12 mouse cellular contexts compared by ENCODE assay signal in the genomic region with DNA sequence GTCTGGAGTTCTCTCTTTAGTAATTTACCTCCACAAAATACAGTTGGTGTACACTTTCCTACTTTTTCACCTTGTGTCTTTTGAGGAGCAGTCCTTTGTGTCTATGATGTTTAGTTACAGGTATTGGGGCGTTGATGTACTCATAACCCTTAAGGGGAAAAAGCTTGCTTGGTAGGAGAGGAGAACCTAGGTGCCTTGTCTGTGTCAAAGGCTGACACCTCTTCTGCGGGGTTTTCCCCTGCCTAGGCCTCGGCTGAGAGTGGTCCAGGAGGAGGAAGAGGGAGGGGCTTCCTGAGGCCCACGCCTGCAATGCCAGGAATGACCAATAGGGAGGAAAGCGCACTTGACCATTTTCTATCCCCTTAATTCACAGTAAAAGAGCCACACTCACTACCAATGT. TPM values are rescaled to one million over a fixed set of nuclear protein-coding genes. Genes with fewer than 3 reads are reported as not detected.
DNase-seq lines count a peak whose midpoint lies in the region; ATAC-seq and TF ChIP-seq lines count a peak whose summit lies in the region.
"Had no signal": no experiment of that assay in that cellular context is flagged by ENCODE, and none has a peak within 500 bp of the region (broad histone marks: within the 10 kb centered on the region; RNA-seq: fewer than 3 reads in every experiment).

No protein-coding gene starts in this region.

- H3K36me3 ChIP-seq in hindbrain, embryonic 10.5 days: no peaks in the 10 kb centered on the region
- H3K36me3 ChIP-seq in hindbrain, embryonic 12.5 days: no peaks in the 10 kb centered on the region
- no peaks in the 10 kb centered on the region for H3K36me3 ChIP-seq in thymus, adult 2 months (ENCODE audit: control insufficient read depth, insufficient read depth, low read length)
- no peaks in the 10 kb centered on the region for H3K36me3 ChIP-seq in splenic B cell, adult 2 months (ENCODE audit: control insufficient read depth, insufficient read depth, low read length, poor library complexity, severe bottlenecking)
- H3K36me3 ChIP-seq: heart, embryonic 10.5 days; midbrain, embryonic 12.5 days had no signal

- no peaks in the 10 kb centered on the region for H3K4me1 ChIP-seq in hindbrain, embryonic 10.5 days (replicated peaks)
- H3K4me1 ChIP-seq in hindbrain, embryonic 12.5 days: no peaks in the 10 kb centered on the region
- H3K4me1 ChIP-seq in thymus, adult 2 months (replicated peaks; ENCODE audit: control insufficient read depth, insufficient read depth, low read length): peaks cover 11% of the 10 kb centered on the region
- H3K4me1 ChIP-seq: heart, embryonic 10.5 days; midbrain, embryonic 12.5 days had no signal

- peak; percentile 35 for DNase-seq in hindbrain, embryonic 10.5 days (ENCODE audit: low spot score)
- peak; percentile 51 for DNase-seq in thymus, postnatal 14 days
- no peak for DNase-seq in thymus, adult 2 months
- peak; percentile 27 for DNase-seq in embryo, embryonic 9.5 days (ENCODE audit: extremely low spot score)
- peak; percentile 53 for DNase-seq in splenic B cell, adult 2 months (ENCODE audit: low read depth, low spot score)
- DNase-seq in right cerebral cortex, adult 2 months (ENCODE audit: low spot score in 2 of 2): no peak
- DNase-seq in ovary, postnatal 14 days (ENCODE audit: low spot score): no peak
- DNase-seq: kidney, adult 2 months; thymus, adult 18-20 months had no signal

- no peak for ATAC-seq in hindbrain, embryonic 12.5 days (ENCODE audit: low FRiP score)

- no peaks in the 10 kb centered on the region for H3K27me3 ChIP-seq in hindbrain, embryonic 10.5 days (ENCODE audit: insufficient read depth, poor library complexity, severe bottlenecking)
- H3K27me3 ChIP-seq in hindbrain, embryonic 12.5 days: no peaks in the 10 kb centered on the region
- no peaks in the 10 kb centered on the region for H3K27me3 ChIP-seq in thymus, adult 2 months (ENCODE audit: control insufficient read depth, insufficient read depth, low read length)
- no peaks in the 10 kb centered on the region for H3K27me3 ChIP-seq in splenic B cell, adult 2 months (ENCODE audit: control insufficient read depth, insufficient read depth, low read length, poor library complexity, severe bottlenecking)
- H3K27me3 ChIP-seq: midbrain, embryonic 12.5 days had no signal

- H3K4me3 ChIP-seq in hindbrain, embryonic 10.5 days: no peak overlapping the region
- no peak overlapping the region for H3K4me3 ChIP-seq in hindbrain, embryonic 12.5 days
- H3K4me3 ChIP-seq in thymus, adult 2 months (ENCODE audit: control insufficient read depth, insufficient read depth, low read length): no peak overlapping the region
- H3K4me3 ChIP-seq: heart, embryonic 10.5 days; midbrain, embryonic 12.5 days had no signal

- H3K27ac ChIP-seq in hindbrain, embryonic 10.5 days: no peak overlapping the region
- no peak overlapping the region for H3K27ac ChIP-seq in hindbrain, embryonic 12.5 days
- H3K27ac ChIP-seq in thymus, adult 2 months (ENCODE audit: control insufficient read depth, insufficient read depth, low read length): no peak overlapping the region
- H3K27ac ChIP-seq: heart, embryonic 10.5 days; midbrain, embryonic 12.5 days had no signal

- no peak overlapping the region for H3K4me2 ChIP-seq in hindbrain, embryonic 12.5 days (replicated peaks)
- H3K4me2 ChIP-seq: midbrain, embryonic 12.5 days had no signal

- WGBS in hindbrain, embryonic 10.5 days: 40% methylated on average over 5 of the region's 5 CpGs
- 35% methylated on average over 5 of the region's 5 CpGs for WGBS in hindbrain, embryonic 12.5 days
- WGBS in thymus, adult 2 months: 62% methylated on average over 5 of the region's 5 CpGs

- H3K9ac ChIP-seq in hindbrain, embryonic 12.5 days: no peak overlapping the region
- H3K9ac ChIP-seq: midbrain, embryonic 12.5 days had no signal

- TF ChIP-seq CTCF in thymus, adult 2 months (IDR thresholded peaks at IDR 0.05; ENCODE audit: borderline replicate concordance, control insufficient read depth, extremely low read depth, insufficient read depth, low read length, poor library complexity): no peak

- no peak for TF ChIP-seq POLR2A in thymus, adult 2 months (IDR thresholded peaks at IDR 0.05; ENCODE audit: control insufficient read depth, extremely low read depth, insufficient read depth, low read length, poor library complexity)

- 0 out of 2 replicates have a peak, but pooled peaks cover 4% of the 10 kb centered on the region for H3K9me3 ChIP-seq in hindbrain, embryonic 10.5 days
- H3K9me3 ChIP-seq in hindbrain, embryonic 12.5 days (replicated peaks): no peaks in the 10 kb centered on the region; the same call in 1 of the 2 replicates
- H3K9me3 ChIP-seq: heart, embryonic 10.5 days; midbrain, embryonic 12.5 days had no signal

RNA-seq across cellular contexts. Expression of a gene that starts 17.9 kb away (rescaled TPM):
- 4.3 and 5.7 TPM in 2 replicates for polyA plus RNA-seq in hindbrain, embryonic 10.5 days (2016; fragmentation: Nextera tagmentation; extraction: Ambion mirVana)
- 4.6 and 5.3 TPM in 2 replicates for polyA plus RNA-seq in hindbrain, embryonic 12.5 days (2016; fragmentation: Nextera tagmentation; extraction: Ambion mirVana)
- 318 and 334 TPM in 2 replicates for polyA plus RNA-seq in thymus, adult 2 months (2012; rRNA removed)

Comparison
In these comparisons a context has a peak if more than half of its experiments do, and no peak if none do; other contexts are left out.
1. DNase-seq: peak in hindbrain, embryonic 10.5 days (single experiment), thymus, postnatal 14 days (single experiment), embryo, embryonic 9.5 days (single experiment) and splenic B cell, adult 2 months (single experiment); none in thymus, adult 2 months (single experiment), right cerebral cortex, adult 2 months (0 of 2) and ovary, postnatal 14 days (single experiment).
2. RNA of a gene that starts 17.9 kb away (polyA plus RNA-seq): 318 to 334 TPM in thymus, adult 2 months; 4.6 to 5.3 TPM in hindbrain, embryonic 12.5 days and 4.3 to 5.7 TPM in hindbrain, embryonic 10.5 days; every median in the first group is over 10 times any median in the second.